Mouse (Mus musculus) heart, embryonic 14.5 days (tissue): ENCODE results near the gene Il17re. TPM values are rescaled to one million over a fixed set of nuclear protein-coding genes. Genes with fewer than 3 reads are reported as not detected.
A peak's percentile ranks its signal among the peaks of the same experiment; 100 is the strongest.

ENCODE experiments used
- ATAC-seq: fragments of 200-750 bp; cut with Nextera tagmentation; 2 replicates; pipeline ENCODE4 v1.8.0; 2017; ENCODE audit warnings: low read depth, moderate TSS enrichment; ENCODE audit not compliant: insufficient number of reproducible peaks, insufficient read depth, low FRiP score
- H3K27ac ChIP-seq, 2 experiments: fragments of 200-500 bp in 1 of 2; fragments of 300-500 bp in 1 of 2; sonication (generic) in 1 of 2; replicated peaks in 1 of 2; 2 replicates each; pipeline ENCODE4 v1.5.1; 2012 to 2014; ENCODE audit warnings: low read depth in 2 of 2, low read length in 2 of 2, control low read depth in 1 of 2, mild to moderate bottlenecking in 1 of 2, mixed read lengths in 1 of 2; ENCODE audit not compliant: control insufficient read depth in 1 of 2, insufficient read depth in 1 of 2
- H3K27me3 ChIP-seq: fragments of 300-500 bp; sonication (generic); 2 replicates; pipeline ENCODE4 v1.6.1; 2014; ENCODE audit warnings: mild to moderate bottlenecking, low read length, control low read depth; ENCODE audit not compliant: control insufficient read depth, insufficient read depth
- H3K36me3 ChIP-seq: fragments of 300-500 bp; sonication (generic); 2 replicates; pipeline ENCODE4 v1.6.1; 2014; ENCODE audit warnings: mild to moderate bottlenecking, control low read depth, low read length, mixed read lengths; ENCODE audit not compliant: control insufficient read depth, insufficient read depth
- H3K4me1 ChIP-seq, 2 experiments: fragments of 200-500 bp in 1 of 2; fragments of 300-500 bp in 1 of 2; sonication (generic) in 1 of 2; 2 replicates each; pipeline ENCODE4 v1.6.1; 2012 to 2014; ENCODE audit warnings: low read length in 2 of 2, control low read depth in 1 of 2, mixed read lengths in 1 of 2; ENCODE audit not compliant: control insufficient read depth in 2 of 2, insufficient read depth in 2 of 2
- H3K4me2 ChIP-seq: fragments of 300-500 bp; sonication (generic); 2 replicates; pipeline ENCODE4 v1.6.1; 2014; ENCODE audit warnings: mild to moderate bottlenecking, low read length
- H3K4me3 ChIP-seq, 2 experiments: fragments of 200-500 bp in 1 of 2; fragments of 300-500 bp in 1 of 2; sonication (generic) in 1 of 2; 2 replicates each; pipeline ENCODE4 v1.5.1; 2012 to 2014; ENCODE audit warnings: low read length in 2 of 2, mild to moderate bottlenecking in 2 of 2, control low read depth in 1 of 2, low read depth in 1 of 2, moderate library complexity in 1 of 2; ENCODE audit not compliant: control insufficient read depth in 1 of 2, insufficient read depth in 1 of 2
- H3K9ac ChIP-seq: fragments of 300-500 bp; sonication (generic); 2 replicates; pipeline ENCODE4 v1.6.1; 2014; ENCODE audit warnings: mild to moderate bottlenecking, low read length
- H3K9me3 ChIP-seq: fragments of 300-500 bp; sonication (generic); 2 replicates; pipeline ENCODE4 v1.6.1; 2016; ENCODE audit warnings: low read length, control low read depth; ENCODE audit not compliant: control insufficient read depth
- WGBS: fragments of 180-500 bp; shearing (Covaris S2); extraction: QIAGEN DNeasy Blood & Tissue Kit; methylation state at CpG from one replicate; pipeline ENCODE4 v1.1.7; 2014; 5-methylcytosine and 5-hydroxymethylcytosine counted together
- polyA plus RNA-seq: library from polyadenylated mRNA; unstranded; fragments of >200 nt; fragmentation: Nextera tagmentation; extraction: Ambion mirVana; gene quantifications from 2 replicates; pipeline ENCODE4 v1.2.1, GENCODE M21; 2014

Il17re gene
- polyA plus RNA-seq, 1 experiment from 2014 or later = 0.99 TPM

GRCm38 (mm10) chr6:113435664-113436205 is 22.5 kb upstream of the Il17re start, which contains the start of gene Cidec:
TSS of gene Cidec (minus strand) at chr6:113435760.
- Histone ChIP-seq H3K9me3 (no peaks in the 10 kb centered on the region), H3K27ac (no peak within 1 kb of the TSS), H3K27me3 (no peaks in the 10 kb centered on the region), H3K4me2 (no peak within 1 kb of the TSS), H3K4me3 (no peak within 1 kb of the TSS), H3K4me1 (no peaks in the 10 kb centered on the region), H3K36me3 (no peaks in the 10 kb centered on the region), H3K9ac (no peak within 1 kb of the TSS)
- WGBS = 71% methylated on average over 9 of the region's 9 CpGs
- no peak for ATAC-seq

- Histone ChIP-seq H3K36me3 (no peaks in the 10 kb centered on the region), H3K27me3 (no peaks in the 10 kb centered on the region), H3K9ac (no peak overlapping the region), H3K4me3 (no peak overlapping the region), H3K4me1 (peaks cover 2% of the 10 kb centered on the region in 2 experiments; a peak in 1 of 4 replicates), H3K9me3 (no peaks in the 10 kb centered on the region), H3K4me2 (no peak overlapping the region), H3K27ac (no peak overlapping the region)
- WGBS = 72% methylated on average over 12 of the region's 12 CpGs
- ATAC-seq = no peak
Observed at GRCm38 (mm10) chr6:113437135-113437534, 21.1 kb upstream of the Il17re start.

- Histone ChIP-seq H3K4me1 (peaks cover 7 to 11% of the 10 kb centered on the region in 2 experiments; a peak in 3 of 4 replicates), H3K27ac (no peak overlapping the region), H3K36me3 (no peaks in the 10 kb centered on the region), H3K9ac (no peak overlapping the region), H3K4me2 (no peak overlapping the region), H3K27me3 (no peaks in the 10 kb centered on the region), H3K4me3 (no peak overlapping the region), H3K9me3 (no peaks in the 10 kb centered on the region)
- WGBS = 54% methylated on average over 12 of the region's 12 CpGs
- no peak for ATAC-seq
Observed at GRCm38 (mm10) chr6:113438721-113439430, 19.4 kb upstream of the Il17re start.

- Histone ChIP-seq H3K9me3 (no peaks in the 10 kb centered on the region), H3K9ac (no peak overlapping the region), H3K27ac (no peak overlapping the region), H3K4me3 (no peak overlapping the region), H3K4me2 (no peak overlapping the region), H3K27me3 (no peaks in the 10 kb centered on the region), H3K4me1 (peaks cover 7 to 11% of the 10 kb centered on the region in 2 experiments; a peak in 3 of 4 replicates), H3K36me3 (0 out of 2 replicates have a peak, but pooled peaks cover 5% of the 10 kb centered on the region)
- ATAC-seq = no peak
- WGBS = 83% methylated on average over 3 of the region's 3 CpGs
Observed at GRCm38 (mm10) chr6:113440686-113441085, 17.6 kb upstream of the Il17re start.

- ATAC-seq = no peak
- Histone ChIP-seq H3K36me3 (peaks cover 6% of the 10 kb centered on the region; the same call in 1 of the 2 replicates), H3K4me1 (peaks cover 7 to 11% of the 10 kb centered on the region in 2 experiments; a peak in 3 of 4 replicates), H3K4me2 (no peak overlapping the region), H3K9ac (no peak overlapping the region), H3K27ac (no peak overlapping the region), H3K4me3 (no peak overlapping the region), H3K27me3 (no peaks in the 10 kb centered on the region), H3K9me3 (no peaks in the 10 kb centered on the region)
- WGBS = 53% methylated on average over 7 of the region's 7 CpGs
Observed at GRCm38 (mm10) chr6:113441147-113441680, 17.1 kb upstream of the Il17re start.

GRCm38 (mm10) chr6:113442087-113442441 is 16.2 kb upstream of the Il17re start:
- WGBS = 42% methylated on average over 9 of the region's 9 CpGs
- Histone ChIP-seq H3K27me3 (no peaks in the 10 kb centered on the region), H3K27ac (peak overlapping the region in 1 of 2 experiments; percentile 60; a peak in 2 of 4 replicates), H3K4me2 (peak overlapping the region; percentile 85), H3K9me3 (no peaks in the 10 kb centered on the region), H3K36me3 (peaks cover 14% of the 10 kb centered on the region), H3K9ac (peak overlapping the region; percentile 92), H3K4me1 (peaks cover 7 to 11% of the 10 kb centered on the region in 2 experiments; a peak in 3 of 4 replicates), H3K4me3 (peak overlapping the region; percentile 86 to 96)
- no peak for ATAC-seq

GRCm38 (mm10) chr6:113442442-113443090 is 15.7 kb upstream of the Il17re start, which contains the start of gene Jagn1:
TSS of gene Jagn1 (plus strand) at chr6:113442569.
- Histone ChIP-seq H3K27ac (peak within 1 kb of the TSS; percentile 46 to 60; a peak in 3 of 4 replicates), H3K4me2 (peak within 1 kb of the TSS; percentile 85), H3K27me3 (no peaks in the 10 kb centered on the region), H3K4me3 (peak within 1 kb of the TSS; percentile 86 to 96), H3K4me1 (peaks cover 7 to 11% of the 10 kb centered on the region in 2 experiments; a peak in 3 of 4 replicates), H3K9ac (peak within 1 kb of the TSS; percentile 92), H3K36me3 (peaks cover 19% of the 10 kb centered on the region), H3K9me3 (no peaks in the 10 kb centered on the region)
- under 1% methylated on average over 45 of the region's 45 CpGs for WGBS
- ATAC-seq = peak; percentile 85
